Mouse (Mus musculus) heart, adult 2 months (tissue): Measurements from ENCODE around the gene Irf2.

Experiments
- CTCF ChIP-seq: fragments of 200-600 bp; IDR thresholded peaks from 2 replicates; pipeline ENCODE4 v1.8.1; 2022; ENCODE audit warnings: antibody characterized with exemption, mild to moderate bottlenecking, moderate library complexity
- EP300 ChIP-seq: fragments of 200-500 bp; IDR thresholded peaks from 2 replicates; pipeline ENCODE4 v1.6.1; 2011; ENCODE audit warnings: low read depth, low read length, control low read depth; ENCODE audit not compliant: insufficient read depth

- TF ChIP-seq EP300 (no peak), CTCF (no peak)
Measured at GRCm38 (mm10) chr8:46845891-46846290, 106.4 kb downstream of the Irf2 start.
